Mouse (Mus musculus) c-Kit-negative CD71-positive TER-119-positive erythroid progenitor cells, embryonic 14.5 days (primary cell): Measurements from ENCODE around the gene Dnaja3.

Source experiments
- DNase-seq: peaks from one replicate; pipeline ENCODE4 v3.0.0-alpha.2; 2013; ENCODE audit warnings: low read depth, low spot score

The Dnaja3 gene

GRCm38 (mm10) chr16:4642190-4642589 lies 2.4 kb downstream of the Dnaja3 start:
- DNase-seq: no peak

- DNase-seq: no peak
Measured at GRCm38 (mm10) chr16:4642937-4643336, 3.1 kb downstream of the Dnaja3 start.

- DNase-seq: no peak
Measured at GRCm38 (mm10) chr16:4643670-4644419, 4.1 kb downstream of the Dnaja3 start.

- no peak for DNase-seq
Measured at GRCm38 (mm10) chr16:4645867-4646266, 6.1 kb downstream of the Dnaja3 start.

- DNase-seq: no peak
Measured at GRCm38 (mm10) chr16:4646831-4647230, 7.0 kb downstream of the Dnaja3 start.

- no peak for DNase-seq
Measured at GRCm38 (mm10) chr16:4647651-4648141, 7.9 kb downstream of the Dnaja3 start.

- DNase-seq: no peak
Measured at GRCm38 (mm10) chr16:4648416-4649023, 8.7 kb downstream of the Dnaja3 start.

- no peak for DNase-seq
Measured at GRCm38 (mm10) chr16:4649211-4649610, 9.4 kb downstream of the Dnaja3 start.

- no peak for DNase-seq
Measured at GRCm38 (mm10) chr16:4649692-4650091, 9.9 kb downstream of the Dnaja3 start.

- DNase-seq: no peak
Measured at GRCm38 (mm10) chr16:4650161-4650560, 10.4 kb downstream of the Dnaja3 start.

- DNase-seq: no peak
Measured at GRCm38 (mm10) chr16:4651081-4651480, 11.3 kb downstream of the Dnaja3 start.

GRCm38 (mm10) chr16:4651624-4652023 lies 11.8 kb downstream of the Dnaja3 start:
- no peak for DNase-seq

- DNase-seq: no peak
Measured at GRCm38 (mm10) chr16:4652707-4653416, 13.1 kb downstream of the Dnaja3 start.

- DNase-seq: no peak
Measured at GRCm38 (mm10) chr16:4654706-4655105, 14.9 kb downstream of the Dnaja3 start.

GRCm38 (mm10) chr16:4655251-4655734 lies 15.5 kb downstream of the Dnaja3 start:
- no peak for DNase-seq

- no peak for DNase-seq
Measured at GRCm38 (mm10) chr16:4655764-4656570, 16.2 kb downstream of the Dnaja3 start.

GRCm38 (mm10) chr16:4656571-4657081 lies 16.8 kb downstream of the Dnaja3 start:
- DNase-seq: no peak

GRCm38 (mm10) chr16:4658781-4659245 lies 19.0 kb downstream of the Dnaja3 start:
- DNase-seq: no peak

GRCm38 (mm10) chr16:4659326-4659725 lies 19.5 kb downstream of the Dnaja3 start:
- no peak for DNase-seq

GRCm38 (mm10) chr16:4661605-4662004 lies 21.8 kb downstream of the Dnaja3 start:
- DNase-seq: no peak

GRCm38 (mm10) chr16:4663806-4664205 lies 24.0 kb downstream of the Dnaja3 start:
- DNase-seq: no peak
